Mouse (Mus musculus) lung, postnatal 25 days (tissue): Measurements from ENCODE around the gene Trim31.
"Not testable (repeated sequence)": the region's sequence is repeated elsewhere in the genome, so short reads cannot be mapped to it uniquely, and the experiment has no call there.

ENCODE experiments used
- DNase-seq: peaks from one replicate; pipeline ENCODE4 v3.0.0; 2022; ENCODE audit warnings: low spot score

The Trim31 gene

DNA sequence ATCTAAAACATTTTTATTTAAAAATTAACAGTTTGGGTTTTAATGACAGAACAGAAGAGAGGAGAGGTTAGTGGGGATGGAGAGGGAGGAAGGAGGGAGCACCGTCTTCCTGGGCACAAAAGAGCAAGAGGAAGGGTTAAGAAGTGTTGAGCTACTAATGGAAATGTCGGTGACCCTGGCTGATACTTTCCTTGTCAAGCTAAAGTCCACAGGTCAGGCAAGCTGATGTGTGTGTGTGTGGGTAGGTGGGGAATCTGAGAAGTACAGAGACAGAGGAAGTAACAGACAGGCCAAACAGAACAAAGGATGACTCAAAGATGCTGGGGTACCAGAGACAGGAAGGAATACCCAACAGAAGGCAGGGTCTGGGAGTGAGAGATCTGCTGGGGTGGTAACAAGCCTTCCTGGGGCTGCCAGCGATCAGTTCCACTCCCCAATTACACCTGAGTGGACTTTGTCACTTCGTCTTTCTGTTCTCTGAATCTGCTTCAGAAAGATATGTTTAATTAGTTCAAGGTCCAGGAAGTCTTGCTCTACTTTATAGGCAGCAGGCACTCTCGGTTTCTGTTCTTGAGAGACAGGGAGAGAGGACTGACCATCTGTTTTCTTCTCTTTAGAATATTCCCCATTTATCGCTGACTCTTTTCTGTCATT lies at the start of gene Trim31:
Gene Trim31 (plus strand): TSS at position 567 of the 654 bp plus-strand sequence.
- DNase-seq = no peak

DNA sequence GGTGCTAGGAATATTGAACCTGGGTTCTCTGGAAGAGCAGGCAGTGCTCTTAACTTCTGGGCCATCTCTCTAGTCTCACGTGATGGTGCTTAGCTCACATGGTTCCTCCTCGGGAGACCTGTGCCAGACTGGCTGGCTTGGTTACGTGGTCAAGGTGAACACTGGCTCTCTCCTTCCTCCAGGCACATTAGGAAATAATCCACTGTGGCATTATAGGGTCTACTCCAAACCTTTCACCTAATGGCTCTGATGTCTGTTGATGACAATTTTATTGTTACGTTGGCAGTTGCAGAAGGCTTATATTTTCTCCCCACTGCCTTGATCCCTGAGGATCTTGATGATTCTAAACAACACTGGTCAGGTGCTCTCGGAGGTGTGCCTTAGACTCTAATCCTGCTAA lies 49.0 kb upstream of the Trim31 start:
- no peak for DNase-seq

DNA sequence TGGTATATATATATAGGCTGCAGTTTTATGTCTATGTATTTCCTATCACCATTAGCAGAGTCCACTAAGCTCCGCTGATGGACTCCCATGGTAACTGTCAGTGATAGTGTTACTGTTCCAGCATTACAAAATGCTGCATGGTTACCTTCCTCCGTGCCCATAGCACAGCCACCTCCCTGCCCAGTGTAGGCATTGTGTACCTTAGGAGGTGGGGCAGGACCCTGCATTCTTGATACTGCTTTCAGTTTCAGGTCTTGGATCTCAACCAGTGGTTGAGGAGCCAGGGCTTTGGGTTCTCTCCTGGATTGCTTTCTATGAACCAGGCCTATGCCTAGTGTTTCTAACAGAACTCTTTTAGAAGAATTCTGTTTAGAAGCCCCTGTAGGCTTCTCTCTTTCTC lies 47.9 kb upstream of the Trim31 start:
- DNase-seq = peak; percentile 57

DNA sequence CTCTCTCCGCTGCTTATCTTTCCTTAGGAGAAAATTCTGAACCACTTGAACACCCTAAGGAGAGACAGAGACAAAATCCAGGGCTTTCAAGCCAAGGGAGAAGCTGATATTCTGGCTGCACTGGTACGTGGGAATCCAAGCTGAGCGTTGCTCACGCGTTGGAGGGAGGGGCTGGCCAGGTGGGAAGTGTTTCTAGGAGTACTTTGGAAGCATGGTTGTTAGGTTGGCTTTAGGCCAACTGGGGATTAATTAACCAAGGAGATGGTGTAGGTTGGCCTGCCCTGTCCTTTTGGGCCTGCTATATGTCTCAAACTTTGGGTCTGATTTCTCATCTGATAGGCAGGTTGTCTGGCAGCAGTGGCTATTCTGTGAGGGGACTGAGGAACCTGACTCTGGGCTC lies 46.7 kb upstream of the Trim31 start:
- no peak for DNase-seq

DNA sequence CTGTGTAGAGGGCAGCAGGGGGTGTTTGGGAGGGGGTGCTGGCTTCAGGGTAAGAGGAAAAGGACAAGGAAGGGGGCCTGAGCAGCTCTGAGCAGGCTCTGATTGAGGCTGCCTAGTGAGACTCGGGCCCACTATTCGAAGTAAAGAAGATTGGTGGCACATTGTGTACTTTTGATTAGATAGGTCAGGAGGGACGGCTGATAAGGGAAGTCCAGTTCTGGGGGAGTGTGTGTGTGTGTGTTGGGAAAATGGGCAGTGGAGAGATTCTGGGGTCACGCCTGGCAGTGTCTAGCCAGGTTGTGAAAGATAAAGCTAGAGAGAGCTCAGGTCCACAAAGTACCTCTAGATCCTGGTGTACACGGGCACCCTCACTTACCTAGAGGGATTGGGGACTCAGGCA lies 46.3 kb upstream of the Trim31 start:
- DNase-seq = no peak

DNA sequence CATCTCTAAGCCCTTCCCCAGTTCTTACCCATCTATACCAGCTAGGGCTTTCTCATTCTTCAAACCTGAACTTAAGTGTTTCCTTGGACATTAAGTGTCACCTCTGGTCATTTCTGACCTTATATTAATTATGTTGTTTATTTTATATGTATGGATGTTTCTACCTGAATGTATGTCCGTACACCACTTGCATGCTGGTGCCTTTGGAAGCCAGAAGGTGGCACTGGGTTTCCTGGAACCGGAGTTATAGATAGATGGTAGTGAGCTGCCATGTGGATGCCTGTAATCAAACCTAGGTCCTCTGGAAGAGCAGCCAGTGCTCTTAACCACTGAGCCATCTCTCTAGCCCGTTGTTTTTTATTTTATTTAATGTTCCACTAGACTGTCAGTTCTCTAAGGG lies 42.4 kb upstream of the Trim31 start:
- DNase-seq = no peak

DNA sequence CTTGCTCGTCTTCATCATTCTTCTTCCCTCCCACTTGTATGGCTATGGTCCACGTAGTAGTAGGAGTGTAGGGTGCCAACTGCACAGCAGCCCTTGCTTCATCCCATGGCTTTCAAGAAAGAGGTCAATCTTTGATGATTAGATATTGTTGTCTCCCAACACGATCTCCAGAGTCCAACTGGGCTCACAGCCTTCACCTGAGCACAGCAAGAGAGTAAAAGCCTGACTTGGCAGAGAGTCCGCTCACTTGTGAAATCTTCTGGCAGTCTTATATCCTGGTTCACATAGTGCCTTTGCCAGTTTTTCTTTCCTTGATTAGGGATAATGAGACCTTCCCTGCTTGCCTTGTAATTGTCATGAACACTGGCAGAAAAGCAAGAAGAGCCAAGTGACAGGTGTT lies 41.7 kb upstream of the Trim31 start:
- no peak for DNase-seq

DNA sequence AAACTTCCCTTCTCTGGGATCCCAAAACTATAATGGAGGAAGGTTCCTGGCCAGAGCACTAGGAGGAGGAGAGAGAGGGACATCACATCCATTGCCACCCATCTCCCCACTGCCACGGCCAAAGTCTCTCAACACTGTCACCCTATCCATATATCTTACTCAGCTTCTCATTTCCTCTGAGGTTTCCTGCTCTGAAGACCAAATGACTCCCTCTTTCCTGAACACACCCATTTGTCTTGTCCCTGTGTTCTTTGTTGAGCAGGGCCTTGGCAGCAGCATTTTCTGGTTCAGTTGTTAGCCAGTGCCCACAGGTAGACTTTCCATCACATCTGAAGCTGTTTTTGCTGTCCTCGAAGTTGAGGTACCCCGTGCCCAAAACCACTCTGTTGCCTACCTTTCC lies 39.7 kb upstream of the Trim31 start:
- DNase-seq = no peak

DNA sequence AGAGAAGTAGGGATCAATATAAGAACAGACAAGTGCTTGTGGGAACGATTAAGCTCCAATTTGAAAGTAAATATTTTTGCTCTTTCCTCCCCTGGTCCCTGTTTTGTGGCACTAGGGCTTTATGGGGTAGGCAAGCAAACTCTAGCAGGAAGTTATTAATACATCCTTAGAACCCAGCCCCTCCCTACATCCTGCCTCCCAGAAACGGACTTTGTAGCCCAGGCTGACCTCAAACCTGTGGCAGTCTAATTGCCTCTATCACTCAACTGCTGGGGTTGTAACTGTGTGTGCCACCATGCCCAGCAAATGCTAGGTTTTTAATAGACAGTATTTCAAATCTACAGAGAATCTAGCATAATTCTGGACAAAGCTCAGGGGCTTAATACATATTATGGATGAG lies 36.2 kb upstream of the Trim31 start:
- DNase-seq = no peak

DNA sequence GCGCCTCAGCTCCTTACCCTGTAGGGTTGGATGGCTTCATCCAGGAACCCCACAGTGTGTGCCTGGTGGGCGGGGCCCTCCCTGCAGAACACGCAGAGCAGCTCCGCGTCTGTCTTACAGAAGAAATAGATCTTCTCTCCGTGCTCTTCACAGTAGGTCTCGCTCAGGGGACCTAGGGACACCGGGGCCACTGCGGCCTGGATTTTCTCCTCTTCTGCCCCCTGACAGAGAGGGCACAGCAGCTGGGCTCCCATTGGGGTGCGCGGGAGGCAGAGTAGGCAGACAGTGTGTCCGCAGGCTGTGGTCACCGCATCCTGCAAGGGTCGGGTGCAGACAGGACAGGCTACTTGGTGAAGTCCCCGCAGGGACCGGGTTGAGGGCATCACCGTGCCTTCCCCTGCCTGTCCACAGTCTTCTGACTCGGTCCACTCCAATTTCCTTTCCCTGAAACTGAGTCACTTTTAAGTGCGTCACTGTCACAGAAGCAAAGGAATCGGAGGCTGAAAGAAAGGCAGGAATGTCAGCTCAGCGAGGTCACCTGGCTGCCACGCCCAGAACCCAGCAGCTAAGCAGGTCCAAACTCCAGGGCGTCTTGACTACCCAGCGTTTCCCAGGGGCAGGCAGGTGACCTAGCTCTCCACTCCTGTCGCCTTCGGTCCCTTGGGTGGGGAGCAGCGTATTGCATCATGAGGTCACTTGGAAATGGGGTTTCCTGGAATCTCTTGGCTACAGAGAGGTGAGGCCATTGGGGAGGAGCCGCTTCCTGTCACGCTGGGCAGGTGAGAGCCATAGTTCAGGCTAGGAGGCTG lies 31.0 kb upstream of the Trim31 start, which contains the start of gene Trim15:
Gene Trim15 (minus strand): TSS at position 492 of the 809 bp plus-strand sequence.
- DNase-seq = no peak

DNA sequence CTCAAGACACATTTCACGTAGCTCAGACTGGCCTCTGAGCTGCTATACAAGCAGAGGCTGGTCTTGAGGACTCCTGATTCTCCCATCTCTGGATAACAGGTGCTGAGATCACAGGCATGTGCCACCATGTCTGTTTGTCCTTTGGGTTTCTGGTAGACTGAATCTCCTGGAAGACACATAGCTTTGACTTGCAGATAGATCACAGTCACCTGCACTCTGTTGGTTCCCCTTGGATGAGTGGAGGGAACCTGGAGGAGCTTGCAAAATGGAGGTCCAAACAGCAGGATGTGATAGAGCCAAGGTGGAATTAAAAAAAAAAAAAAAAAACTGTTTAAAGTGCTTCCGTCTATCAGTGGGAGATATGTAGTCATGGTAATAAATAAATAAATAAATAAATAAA lies 29.1 kb upstream of the Trim31 start:
- no peak for DNase-seq

DNA sequence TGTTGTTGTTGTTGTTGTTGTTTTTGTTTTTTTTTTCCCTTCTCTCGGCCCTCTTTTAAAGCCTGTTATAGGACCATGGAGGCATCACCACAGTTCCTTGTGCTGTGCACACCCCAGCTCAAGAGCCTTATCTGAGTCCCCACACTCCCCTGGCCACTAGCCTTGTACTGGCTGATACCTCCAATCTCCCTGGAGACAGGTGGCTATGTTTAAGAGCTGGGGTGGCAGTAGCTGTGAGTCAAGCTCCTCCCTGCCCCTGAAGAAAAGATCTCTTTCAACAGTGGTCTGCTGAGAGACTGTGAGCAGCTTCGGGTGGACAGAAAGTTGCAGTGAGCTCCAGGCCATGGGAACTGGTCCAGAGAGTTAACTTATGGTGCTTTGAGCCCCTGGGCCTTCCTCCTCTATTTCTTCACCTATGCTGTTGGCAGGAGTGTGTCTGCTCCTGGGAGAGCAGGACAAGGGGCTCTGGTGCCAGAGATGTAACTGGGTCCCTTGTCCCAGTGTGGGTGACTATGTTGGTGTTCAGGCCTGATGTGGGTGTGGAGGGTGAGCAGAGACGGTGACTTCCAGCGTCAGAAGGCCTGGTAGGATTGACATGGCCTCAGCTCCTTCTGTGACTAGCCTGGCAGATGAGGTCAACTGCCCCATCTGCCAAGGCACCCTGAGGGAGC lies 28.5 kb upstream of the Trim31 start, which contains the start of gene Trim10:
Gene Trim10 (plus strand): TSS at position 291 of the 671 bp plus-strand sequence.
- DNase-seq = no peak

DNA sequence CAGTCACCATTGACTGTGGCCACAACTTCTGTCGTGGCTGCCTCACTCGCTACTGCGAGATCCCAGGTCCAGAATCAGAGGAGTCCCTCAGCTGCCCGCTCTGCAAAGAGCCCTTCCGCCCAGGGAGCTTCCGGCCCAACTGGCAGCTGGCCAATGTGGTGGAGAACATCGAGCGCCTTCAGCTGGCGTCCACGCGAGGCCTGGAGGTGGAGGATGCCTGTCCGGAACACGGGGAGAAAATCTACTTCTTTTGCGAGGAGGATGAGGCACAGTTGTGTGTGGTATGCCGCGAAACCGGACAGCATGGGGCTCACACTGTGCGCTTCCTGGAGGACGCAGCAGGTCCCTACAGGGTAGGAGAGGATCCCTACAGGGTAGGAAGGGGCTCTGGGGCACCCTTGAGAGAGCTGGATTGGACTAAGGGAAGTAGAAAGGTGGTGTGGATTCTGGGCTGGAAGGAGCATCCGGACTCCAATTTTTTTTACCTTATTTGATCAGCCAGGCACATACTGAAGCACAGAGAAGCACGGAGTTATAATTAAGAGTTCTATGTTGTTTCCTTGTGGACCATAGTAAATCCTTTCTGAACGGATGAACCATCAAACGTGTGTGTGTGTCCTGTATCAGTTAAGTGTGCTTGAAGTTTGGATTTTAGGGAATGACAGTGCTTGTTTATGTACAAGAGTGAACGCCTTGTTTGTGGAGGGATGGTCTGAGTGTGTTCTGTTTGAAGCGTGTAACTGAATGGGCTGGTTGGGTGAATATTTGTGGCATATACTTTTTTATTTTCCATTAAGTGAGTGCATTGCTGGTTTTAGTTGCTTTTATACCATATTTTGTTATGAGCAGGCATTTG lies 27.7 kb upstream of the Trim31 start:
- no peak for DNase-seq

DNA sequence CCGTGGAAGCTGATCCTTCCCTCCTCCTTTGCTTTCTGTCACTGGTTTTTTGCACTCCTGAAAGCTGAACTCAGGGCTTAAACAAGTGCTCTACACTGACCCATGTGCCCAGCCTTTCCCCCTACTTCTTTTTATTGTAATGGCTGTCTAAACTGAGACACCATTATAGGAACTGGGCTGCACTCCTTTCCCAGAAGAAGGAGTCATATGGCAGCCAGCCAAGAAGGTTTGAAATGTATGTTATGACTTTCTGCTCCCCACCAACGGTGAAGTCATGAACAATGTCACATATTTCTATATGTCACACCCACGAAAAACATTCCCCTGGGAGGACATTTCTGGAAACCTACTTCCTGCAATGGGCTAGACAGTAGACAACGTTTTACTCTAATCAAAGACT lies 23.3 kb upstream of the Trim31 start:
- DNase-seq = no peak

DNA sequence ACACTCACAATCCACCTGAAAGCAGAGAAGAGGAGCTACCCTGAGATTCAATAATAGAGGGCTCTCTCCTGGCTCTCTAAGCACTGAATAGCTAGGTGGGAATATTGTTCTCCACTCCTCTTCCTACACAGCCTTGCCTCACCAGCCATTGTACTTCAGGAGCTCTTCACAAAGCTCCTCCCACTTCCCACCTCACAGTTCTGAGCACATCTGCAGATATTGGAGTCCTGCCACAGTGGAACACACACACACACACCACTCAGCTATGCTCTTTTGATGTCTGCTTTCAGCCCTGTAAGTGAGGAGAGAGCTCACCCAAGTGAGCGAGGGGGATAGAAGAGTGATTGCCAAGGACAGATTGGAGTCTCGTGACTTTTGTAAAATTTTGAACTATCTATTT lies 14.6 kb upstream of the Trim31 start:
- DNase-seq = no peak

DNA sequence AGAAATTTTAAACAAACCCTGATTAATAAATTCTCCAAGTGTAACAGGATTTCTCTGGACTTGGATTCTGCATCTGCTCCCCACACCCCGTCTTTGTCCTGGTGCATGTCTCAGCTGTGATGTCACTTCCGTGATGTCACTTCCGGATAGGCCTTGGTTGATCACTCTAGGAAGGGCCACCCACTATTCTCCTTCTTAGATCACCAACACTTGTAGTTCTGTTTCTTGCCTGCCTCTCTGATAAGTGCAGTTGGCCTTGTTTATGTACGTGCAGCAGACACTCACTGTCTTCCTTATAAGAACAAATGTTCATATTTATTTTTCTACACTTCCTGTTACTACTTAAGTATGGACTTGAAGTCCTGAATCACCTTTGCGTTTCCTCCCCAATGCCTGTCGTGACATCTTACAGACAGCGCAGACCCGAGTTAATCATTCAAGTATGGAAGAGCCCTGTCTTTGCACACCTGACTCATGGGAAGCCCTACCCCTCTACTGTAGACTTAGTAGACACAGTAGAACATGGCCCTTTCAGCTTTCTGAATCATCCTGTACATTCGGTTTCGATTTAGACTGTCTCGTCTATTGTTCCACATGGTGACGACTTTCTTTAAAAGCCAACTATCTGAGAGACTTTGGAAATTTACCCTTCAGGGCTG lies 12.7 kb upstream of the Trim31 start:
- no peak for DNase-seq

DNA sequence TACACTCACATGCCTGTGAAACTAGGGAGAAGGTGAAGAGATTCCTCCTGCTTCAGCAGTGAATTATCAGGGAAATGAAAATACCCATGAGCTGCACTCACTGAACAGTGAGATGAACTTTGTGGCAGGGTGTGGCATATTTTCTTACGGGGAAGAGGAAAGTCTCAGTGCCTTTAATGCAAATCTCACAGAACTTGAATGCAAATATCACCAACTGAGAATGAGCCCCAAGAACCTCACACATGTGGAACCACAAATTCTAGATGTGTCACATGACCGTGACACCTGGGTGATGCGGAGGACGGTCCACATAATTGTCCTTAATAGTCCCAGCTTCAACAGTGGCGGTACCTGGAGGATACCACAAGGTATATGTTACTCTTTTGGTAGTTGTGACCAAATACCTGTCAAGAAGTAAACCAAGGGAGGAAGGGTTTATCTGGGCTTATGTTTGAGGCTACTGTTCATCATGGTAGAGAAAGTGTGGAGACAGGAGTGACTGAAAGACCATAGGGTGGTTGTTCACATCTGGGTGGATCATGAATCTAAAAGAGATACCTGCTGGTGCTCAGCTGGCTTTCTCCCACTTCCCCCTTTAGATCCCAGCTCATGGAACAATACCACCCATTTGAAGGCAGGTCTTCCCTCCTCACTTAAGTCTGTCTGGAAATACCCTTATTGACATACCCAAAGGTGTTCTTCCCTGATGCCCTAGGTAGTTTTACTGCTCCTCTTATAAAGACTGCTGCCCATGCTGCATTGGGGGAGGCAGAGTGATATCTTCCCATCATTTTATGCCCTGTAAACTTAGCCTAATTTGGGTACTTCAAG lies 7.6 kb upstream of the Trim31 start, which contains the start of gene Trim40:
Gene Trim40 (minus strand): TSS at position 51 of the 831 bp plus-strand sequence.
- no peak for DNase-seq

DNA sequence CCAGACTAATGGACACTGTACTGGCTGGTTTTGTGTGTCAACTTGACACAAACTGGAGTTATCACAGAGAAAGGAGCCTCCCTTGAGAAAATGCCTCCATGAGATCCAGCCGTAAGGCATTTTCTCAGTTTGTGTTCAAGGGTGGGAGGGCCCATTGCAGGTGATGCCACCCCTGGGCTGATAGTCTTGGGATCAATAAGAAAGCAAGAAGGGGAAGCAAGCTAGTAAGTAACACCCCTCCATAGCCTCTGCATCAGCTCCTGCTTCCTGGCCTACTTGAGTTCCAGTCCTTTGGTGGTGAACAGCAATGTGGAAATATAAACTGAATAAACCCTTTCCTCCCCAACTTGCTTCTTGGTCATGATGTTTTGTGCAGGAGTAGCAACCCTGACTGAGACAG lies 6.4 kb upstream of the Trim31 start:
- not testable (repeated sequence) for DNase-seq

DNA sequence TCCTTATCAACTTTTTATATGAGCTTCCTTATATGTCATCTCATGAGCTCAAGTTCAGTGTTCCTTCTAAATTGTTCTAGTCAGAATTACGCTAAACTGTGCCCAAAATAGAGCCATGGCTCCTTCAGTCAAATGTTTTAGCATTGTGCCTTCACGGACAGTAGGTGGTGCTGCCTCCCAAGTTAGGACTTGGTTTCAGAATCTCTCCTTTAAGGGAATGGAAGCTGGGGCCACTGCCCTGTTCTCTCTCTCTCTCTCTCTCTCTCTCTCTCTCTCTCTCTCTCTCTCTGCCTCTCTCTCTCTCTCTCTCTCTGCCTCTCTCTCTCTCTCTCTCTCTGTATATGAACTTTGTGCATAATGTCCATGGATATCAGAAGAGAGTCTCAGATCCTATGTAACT lies 5.6 kb upstream of the Trim31 start:
- DNase-seq = peak; percentile 18

DNA sequence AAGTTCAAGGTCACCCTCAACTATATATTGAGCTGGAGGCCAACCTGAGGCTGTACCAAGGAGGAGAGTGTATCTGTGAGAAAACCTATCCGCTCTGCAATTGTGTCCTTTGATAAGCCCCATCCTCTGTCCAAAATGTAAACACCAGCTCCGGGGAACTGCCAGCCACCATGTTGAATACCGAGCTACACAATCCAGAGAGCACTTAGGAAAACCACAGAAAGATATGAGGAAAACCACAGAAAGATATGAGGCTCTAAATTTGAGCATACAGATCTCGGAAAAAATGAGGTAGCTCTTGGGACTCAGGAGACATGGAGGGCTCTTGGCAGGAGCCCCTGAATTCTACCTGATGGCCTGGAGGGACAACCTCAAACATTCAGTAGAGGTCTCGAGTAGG lies 4.5 kb upstream of the Trim31 start:
- DNase-seq = no peak

DNA sequence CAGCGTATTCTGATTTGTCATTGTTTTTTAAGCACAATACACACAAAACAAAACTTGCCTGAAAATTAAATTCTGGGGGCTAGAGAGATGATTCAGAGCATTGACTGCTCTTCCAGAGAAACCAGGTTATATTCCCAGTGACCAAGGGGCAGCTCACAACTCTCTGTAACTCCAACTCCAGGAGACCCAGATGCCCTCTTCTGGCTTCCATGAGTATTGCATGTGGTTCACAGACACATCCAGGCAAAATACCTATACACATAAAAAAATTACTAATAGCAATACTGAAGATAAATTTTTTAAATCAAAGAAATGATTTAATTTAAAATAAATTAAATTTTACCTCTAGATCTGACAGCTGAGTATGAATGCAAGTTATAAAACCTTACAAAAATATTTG lies 1.3 kb upstream of the Trim31 start:
- DNase-seq = peak; percentile 32
